Mouse (Mus musculus): ENCODE results near the gene Plxnc1.

GRCm38 (mm10) chr10:94978265-94978822 lies 33.7 kb upstream of the Plxnc1 start:
- TF ChIP-seq CTCF (IDR thresholded peaks at IDR 0.05; ENCODE audit: low read depth, low read length) (no peak), POLR2A (IDR thresholded peaks at IDR 0.05; ENCODE audit: extremely low read depth, insufficient read depth, low read length) (no peak)

Measured in liver, adult 2 months (tissue).